Mouse (Mus musculus) urinary bladder, postnatal 4 days (tissue): Measurements from ENCODE around the gene Dact2.

ENCODE experiments used
- DNase-seq, 2 experiments: peaks; one replicate each; pipeline ENCODE4 v3.0.0; 2021 to 2022; ENCODE audit warnings: low spot score in 2 of 2

Gene Dact2

GRCm38 (mm10) chr17:14212796-14213195 is 8.7 kb upstream of the Dact2 start:
- no peak for DNase-seq

GRCm38 (mm10) chr17:14207093-14207561 is 3.0 kb upstream of the Dact2 start:
- no peak for DNase-seq

GRCm38 (mm10) chr17:14206062-14206461 is 2.0 kb upstream of the Dact2 start:
- DNase-seq, result peak; percentile 35 to 80

- DNase-seq, result no peak
These were observed 1.1 kb upstream of the Dact2 start for GRCm38 (mm10) chr17:14205236-14205635.

- peak in 1 of 2 experiments; percentile 32 for DNase-seq
These were observed 773 bp downstream of the Dact2 start for GRCm38 (mm10) chr17:14203121-14203941.

GRCm38 (mm10) chr17:14202291-14203030 is 1.6 kb downstream of the Dact2 start:
- DNase-seq, result no peak

GRCm38 (mm10) chr17:14201281-14201787 is 2.8 kb downstream of the Dact2 start:
- DNase-seq, result no peak

- DNase-seq, result no peak
These were observed 3.9 kb downstream of the Dact2 start for GRCm38 (mm10) chr17:14200206-14200605.

- DNase-seq, result no peak
These were observed 4.5 kb downstream of the Dact2 start for GRCm38 (mm10) chr17:14199621-14200020.

GRCm38 (mm10) chr17:14192924-14193323 is 11.2 kb downstream of the Dact2 start:
- no peak for DNase-seq

GRCm38 (mm10) chr17:14192432-14192831 is 11.7 kb downstream of the Dact2 start:
- no peak for DNase-seq

GRCm38 (mm10) chr17:14188455-14188854 is 15.6 kb downstream of the Dact2 start:
- DNase-seq, result no peak

- DNase-seq, result no peak
These were observed 17.0 kb downstream of the Dact2 start for GRCm38 (mm10) chr17:14187096-14187495.

GRCm38 (mm10) chr17:14186176-14186575 is 17.9 kb downstream of the Dact2 start:
- no peak for DNase-seq

GRCm38 (mm10) chr17:14184192-14184814 is 19.8 kb downstream of the Dact2 start:
- DNase-seq, result no peak

- DNase-seq, result no peak
These were observed 20.4 kb downstream of the Dact2 start for GRCm38 (mm10) chr17:14183717-14184116.

GRCm38 (mm10) chr17:14182860-14183259 is 21.2 kb downstream of the Dact2 start:
- DNase-seq, result no peak

- DNase-seq, result no peak
These were observed 25.2 kb downstream of the Dact2 start for GRCm38 (mm10) chr17:14178911-14179310.

- DNase-seq, result no peak
These were observed 25.6 kb downstream of the Dact2 start for GRCm38 (mm10) chr17:14178475-14178874.

- DNase-seq, result no peak
These were observed 26.1 kb downstream of the Dact2 start for GRCm38 (mm10) chr17:14178049-14178448.

GRCm38 (mm10) chr17:14177018-14177417 is 27.1 kb downstream of the Dact2 start:
- DNase-seq, result no peak

GRCm38 (mm10) chr17:14175704-14176103 is 28.4 kb downstream of the Dact2 start:
- no peak for DNase-seq
